Mouse (Mus musculus): ENCODE results near the gene Spata31d1d. TPM values are rescaled to one million over a fixed set of nuclear protein-coding genes. Genes with fewer than 3 reads are reported as not detected.

The Spata31d1d gene
- polyA plus RNA-seq, 1 experiment from 2014 or later, result not detected

DNA sequence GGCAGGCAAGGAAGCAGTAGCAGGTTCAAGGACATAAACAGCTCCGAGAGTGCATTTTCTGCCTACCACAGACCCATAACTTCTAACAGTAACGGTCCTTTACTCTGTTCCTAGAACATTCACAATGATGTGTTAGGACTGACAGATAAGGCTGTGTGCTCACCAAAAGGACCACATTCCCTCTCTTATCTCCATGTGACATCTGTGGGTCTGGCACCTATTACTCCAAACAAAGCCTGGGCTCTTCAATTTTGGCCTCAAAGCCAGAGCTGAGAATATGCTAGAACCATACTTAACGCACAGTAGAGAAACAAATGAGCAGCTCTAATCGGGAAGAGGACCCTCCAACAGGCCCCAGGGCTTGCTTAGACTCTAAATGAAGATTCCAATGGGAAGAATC lies 51.6 kb downstream of the Spata31d1d start:
- Histone ChIP-seq H3K4me3 (ENCODE audit: low read depth, low read length) (no peak overlapping the region), H3K27me3 (ENCODE audit: control insufficient read depth, insufficient read depth, low read length) (no peaks in the 10 kb centered on the region), H3K36me3 (ENCODE audit: control insufficient read depth, insufficient read depth, low read length) (no peaks in the 10 kb centered on the region), H3K4me1 (ENCODE audit: control insufficient read depth, insufficient read depth, low read length) (no peaks in the 10 kb centered on the region), H3K9ac (ENCODE audit: low read length) (no peak overlapping the region), H3K4me2 (ENCODE audit: low read depth) (no peak overlapping the region), H3K9me3 (ENCODE audit: control insufficient read depth, low read length) (no peaks in the 10 kb centered on the region), H3K27ac (ENCODE audit: low read depth, low read length) (no peak overlapping the region)
- 69% methylated on average over 4 of the region's 4 CpGs for WGBS
- ATAC-seq (ENCODE audit: insufficient read depth, low FRiP score, low TSS enrichment) (no peak), DNase-seq (ENCODE audit: low spot score) (no peak)

DNA sequence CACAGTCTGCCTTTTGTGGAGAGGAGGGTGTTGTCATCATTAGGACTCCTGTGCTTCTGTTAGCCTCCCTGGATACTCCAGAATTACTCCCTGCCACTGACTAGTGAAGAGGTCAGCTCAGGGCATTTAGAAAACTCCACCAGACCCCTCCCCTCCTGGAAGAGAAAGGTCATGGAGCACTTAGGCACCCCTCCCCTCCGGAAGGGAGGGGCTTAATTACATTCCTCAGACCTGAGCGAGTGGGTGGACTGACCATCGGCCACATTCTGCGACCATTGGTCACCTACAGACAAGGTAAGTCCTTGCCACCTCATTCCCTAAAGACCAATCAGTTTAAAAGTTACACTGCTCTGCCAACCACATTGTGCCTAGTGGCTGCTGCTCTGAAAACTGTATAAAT lies 52.2 kb downstream of the Spata31d1d start:
- no peak for DNase-seq (ENCODE audit: low spot score)
- Histone ChIP-seq H3K27me3 (ENCODE audit: control insufficient read depth, insufficient read depth, low read length) (no peaks in the 10 kb centered on the region), H3K36me3 (ENCODE audit: control insufficient read depth, insufficient read depth, low read length) (no peaks in the 10 kb centered on the region), H3K9me3 (ENCODE audit: control insufficient read depth, low read length) (no peaks in the 10 kb centered on the region), H3K4me1 (ENCODE audit: control insufficient read depth, insufficient read depth, low read length) (no peaks in the 10 kb centered on the region), H3K4me2 (ENCODE audit: low read depth) (no peak overlapping the region), H3K4me3 (ENCODE audit: low read depth, low read length) (no peak overlapping the region), H3K27ac (ENCODE audit: low read depth, low read length) (no peak overlapping the region), H3K9ac (ENCODE audit: low read length) (no peak overlapping the region)
- WGBS, result 59% methylated on average over 4 of the region's 4 CpGs
- no peak for ATAC-seq (ENCODE audit: insufficient read depth, low FRiP score, low TSS enrichment)

DNA sequence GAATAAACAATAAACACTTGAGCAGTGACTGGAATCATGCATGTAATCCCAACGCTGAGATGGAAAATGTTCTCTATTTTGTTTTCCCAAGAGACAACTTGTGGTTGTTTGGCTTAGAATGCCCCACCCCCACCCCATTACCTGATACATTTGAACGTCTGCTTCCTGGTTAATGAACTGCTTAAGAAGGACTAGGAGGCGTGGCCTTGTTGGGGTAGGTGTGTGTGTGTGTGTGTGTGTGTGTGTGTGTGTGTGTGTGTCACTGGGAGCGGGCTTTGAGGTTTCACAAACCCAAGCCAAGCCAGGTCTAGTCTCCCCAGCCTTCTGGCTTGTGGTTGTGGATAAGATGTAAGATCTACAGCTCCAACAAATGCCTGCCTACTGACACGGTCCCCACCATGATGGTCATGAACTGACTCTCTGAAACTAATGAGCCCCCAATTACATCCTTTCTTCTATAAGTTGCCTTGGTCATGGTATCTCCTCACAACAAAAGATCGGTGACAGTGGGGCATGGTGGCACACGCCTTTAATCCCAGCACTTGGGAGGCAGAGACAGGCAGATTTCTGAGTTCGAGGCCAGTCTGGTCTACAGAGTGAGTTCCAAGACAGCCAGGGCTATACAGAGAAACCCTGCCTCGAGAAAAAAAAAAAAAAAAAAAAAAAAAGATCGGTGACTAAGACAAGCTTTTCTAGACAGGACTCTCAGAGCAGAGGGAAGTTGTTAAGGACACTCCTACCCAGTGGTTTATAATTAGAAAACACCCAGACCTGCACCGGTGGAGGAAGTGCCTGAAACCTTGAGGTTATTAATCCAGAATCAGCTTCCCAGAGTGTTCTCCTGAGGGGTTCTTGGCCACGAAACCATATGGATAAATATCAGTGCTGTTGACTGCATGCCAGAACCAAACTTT lies 55.0 kb downstream of the Spata31d1d start:
- WGBS, result 87% methylated on average over 11 of the region's 12 CpGs
- Histone ChIP-seq H3K4me3 (ENCODE audit: low read depth, low read length) (no peak overlapping the region), H3K9ac (ENCODE audit: low read length) (no peak overlapping the region), H3K4me2 (ENCODE audit: low read depth) (no peak overlapping the region), H3K4me1 (ENCODE audit: control insufficient read depth, insufficient read depth, low read length) (peaks cover 12% of the 10 kb centered on the region), H3K9me3 (ENCODE audit: control insufficient read depth, low read length) (no peaks in the 10 kb centered on the region), H3K27ac (ENCODE audit: low read depth, low read length) (no peak overlapping the region), H3K27me3 (ENCODE audit: control insufficient read depth, insufficient read depth, low read length) (no peaks in the 10 kb centered on the region), H3K36me3 (ENCODE audit: control insufficient read depth, insufficient read depth, low read length) (no peaks in the 10 kb centered on the region)
- ATAC-seq (ENCODE audit: insufficient read depth, low FRiP score, low TSS enrichment) (no peak), DNase-seq (ENCODE audit: low spot score) (no peak)

Other genes starting within 250 kb of the Spata31d1d start
- 24.6 and 33.5 TPM in 2 replicates for gene Agtpbp1, start 146.5 kb downstream of the Spata31d1d start, polyA plus RNA-seq (2014; fragmentation: Nextera tagmentation; extraction: Ambion mirVana)
- 115 and 118 TPM in 2 replicates for gene Naa35, start 146.5 kb downstream of the Spata31d1d start, polyA plus RNA-seq (2014; fragmentation: Nextera tagmentation; extraction: Ambion mirVana)
- 138 and 142 TPM in 2 replicates for gene Golm1, start 55.9 kb downstream of the Spata31d1d start, polyA plus RNA-seq (2014; fragmentation: Nextera tagmentation; extraction: Ambion mirVana)
- gene 4921517D22Rik, start 37.6 kb downstream of the Spata31d1d start, polyA plus RNA-seq (2014; fragmentation: Nextera tagmentation; extraction: Ambion mirVana), result not detected in 2 replicates
- 0.04 TPM in 1 of 2 replicates, not detected in the other for gene Spata31d1a, start 21.4 kb downstream of the Spata31d1d start, polyA plus RNA-seq (2014; fragmentation: Nextera tagmentation; extraction: Ambion mirVana)
- not detected in 2 replicates for gene Spata31d1b, start 19.5 kb downstream of the Spata31d1d start, polyA plus RNA-seq (2014; fragmentation: Nextera tagmentation; extraction: Ambion mirVana)
- gene 1700014D04Rik, start 15.0 kb upstream of the Spata31d1d start, polyA plus RNA-seq (2014; fragmentation: Nextera tagmentation; extraction: Ambion mirVana), result 0.09 TPM in 2 replicates
- gene Isca1, start 38.1 kb upstream of the Spata31d1d start, polyA plus RNA-seq (2014; fragmentation: Nextera tagmentation; extraction: Ambion mirVana), result 131 and 132 TPM in 2 replicates
- gene Gm49354, start 50.5 kb upstream of the Spata31d1d start, polyA plus RNA-seq (2014; fragmentation: Nextera tagmentation; extraction: Ambion mirVana), result not detected in 2 replicates
- 51.8 and 53.4 TPM in 2 replicates for gene Tut7, start 91.4 kb upstream of the Spata31d1d start, polyA plus RNA-seq (2014; fragmentation: Nextera tagmentation; extraction: Ambion mirVana)